Mouse (Mus musculus) limb, embryonic 15.5 days (tissue): ENCODE data around the gene Amer2. TPM values are rescaled to one million over a fixed set of nuclear protein-coding genes. Genes with fewer than 3 reads are reported as not detected.
"Not testable (repeated sequence)": the region's sequence is repeated elsewhere in the genome, so short reads cannot be mapped to it uniquely, and the experiment has no call there.

Source experiments
- ATAC-seq: fragments of 200-750 bp; cut with Nextera tagmentation; 2 replicates; pipeline ENCODE4 v1.8.0; 2017; ENCODE audit warnings: low read depth, moderate TSS enrichment; ENCODE audit not compliant: insufficient number of reproducible peaks, low FRiP score, low TSS enrichment
- H3K27ac ChIP-seq: fragments of 300-500 bp; sonication (generic); 2 replicates; pipeline ENCODE4 v1.5.1; 2015; ENCODE audit warnings: moderate library complexity, mild to moderate bottlenecking, inconsistent platforms
- H3K27me3 ChIP-seq: fragments of 300-500 bp; sonication (generic); 2 replicates; pipeline ENCODE4 v1.6.1; 2015; ENCODE audit warnings: inconsistent platforms
- H3K36me3 ChIP-seq: fragments of 300-500 bp; sonication (generic); 2 replicates; pipeline ENCODE4 v1.6.1; 2015; ENCODE audit warnings: inconsistent platforms
- H3K4me1 ChIP-seq: fragments of 300-500 bp; sonication (generic); 2 replicates; pipeline ENCODE4 v1.6.1; 2015; ENCODE audit warnings: inconsistent platforms
- H3K4me2 ChIP-seq: fragments of 300-500 bp; sonication (generic); 2 replicates; pipeline ENCODE4 v1.6.1; 2015; ENCODE audit warnings: mild to moderate bottlenecking, inconsistent platforms
- H3K4me3 ChIP-seq: fragments of 300-500 bp; sonication (generic); 2 replicates; pipeline ENCODE4 v1.5.1; 2015; ENCODE audit warnings: mild to moderate bottlenecking, inconsistent platforms
- H3K9ac ChIP-seq: fragments of 300-500 bp; sonication (generic); 2 replicates; pipeline ENCODE4 v1.6.1; 2015; ENCODE audit warnings: inconsistent platforms
- H3K9me3 ChIP-seq: fragments of 300-500 bp; sonication (generic); 2 replicates; pipeline ENCODE4 v1.6.1; 2016; ENCODE audit warnings: inconsistent platforms
- WGBS: fragments of 180-500 bp; shearing (Covaris S2); methylation state at CpG from one replicate; pipeline ENCODE4 v1.1.7; 2015; 5-methylcytosine and 5-hydroxymethylcytosine counted together
- polyA plus RNA-seq: library from polyadenylated mRNA; unstranded; fragments of >200 nt; fragmentation: Nextera tagmentation; extraction: Ambion mirVana; gene quantifications from 2 replicates; pipeline ENCODE4 v1.2.1, GENCODE M21; 2015

Gene Amer2
- 0.71 and 1.2 TPM in 2 replicates for polyA plus RNA-seq

GRCm38 (mm10) chr14:60372821-60373309 is at the start of gene Amer2:
TSS of gene Amer2 (plus strand) at chr14:60373259.
- H3K36me3 ChIP-seq = no peaks in the 10 kb centered on the region
- H3K9me3 ChIP-seq = no peaks in the 10 kb centered on the region
- H3K27ac ChIP-seq = no peak within 1 kb of the TSS
- no peak within 1 kb of the TSS for H3K4me2 ChIP-seq
- no peak within 1 kb of the TSS for H3K9ac ChIP-seq
- peaks cover 14% of the 10 kb centered on the region for H3K27me3 ChIP-seq
- peaks cover 4% of the 10 kb centered on the region for H3K4me1 ChIP-seq
- WGBS = 47% methylated on average over 1 of the region's 1 CpGs
- H3K4me3 ChIP-seq = no peak within 1 kb of the TSS
- no peak for ATAC-seq

GRCm38 (mm10) chr14:60340001-60340400 is 33.1 kb upstream of the Amer2 start:
- H3K4me3 ChIP-seq, H3K9me3 ChIP-seq, H3K27me3 ChIP-seq, H3K27ac ChIP-seq, H3K9ac ChIP-seq, H3K4me2 ChIP-seq, ATAC-seq, H3K4me1 ChIP-seq, H3K36me3 ChIP-seq: not testable (repeated sequence)
- WGBS = 51% methylated on average over 5 of the region's 5 CpGs

GRCm38 (mm10) chr14:60340570-60340969 is 32.5 kb upstream of the Amer2 start:
- Histone ChIP-seq H3K9ac (no peak overlapping the region), H3K4me2 (no peak overlapping the region), H3K27me3 (no peaks in the 10 kb centered on the region), H3K4me3 (no peak overlapping the region), H3K9me3 (no peaks in the 10 kb centered on the region), H3K27ac (no peak overlapping the region), H3K36me3 (no peaks in the 10 kb centered on the region), H3K4me1 (no peaks in the 10 kb centered on the region)
- WGBS = 79% methylated on average over 4 of the region's 4 CpGs
- ATAC-seq = no peak

GRCm38 (mm10) chr14:60345326-60345876 is 27.7 kb upstream of the Amer2 start:
- Histone ChIP-seq H3K27me3 (no peaks in the 10 kb centered on the region), H3K4me2 (no peak overlapping the region), H3K9ac (no peak overlapping the region), H3K4me3 (no peak overlapping the region), H3K27ac (no peak overlapping the region), H3K9me3 (no peaks in the 10 kb centered on the region), H3K4me1 (no peaks in the 10 kb centered on the region), H3K36me3 (no peaks in the 10 kb centered on the region)
- no peak for ATAC-seq
- WGBS = 91% methylated on average over 6 of the region's 6 CpGs

GRCm38 (mm10) chr14:60358347-60358746 is 14.7 kb upstream of the Amer2 start:
- 82% methylated on average over 5 of the region's 5 CpGs for WGBS
- no peaks in the 10 kb centered on the region for H3K27me3 ChIP-seq
- ATAC-seq = no peak
- H3K36me3 ChIP-seq = no peaks in the 10 kb centered on the region
- H3K9me3 ChIP-seq = no peaks in the 10 kb centered on the region
- H3K9ac ChIP-seq = no peak overlapping the region
- no peak overlapping the region for H3K4me3 ChIP-seq
- no peak overlapping the region for H3K4me2 ChIP-seq
- H3K4me1 ChIP-seq = no peaks in the 10 kb centered on the region
- no peak overlapping the region for H3K27ac ChIP-seq

- H3K27ac ChIP-seq = no peak overlapping the region
- no peak for ATAC-seq
- no peak overlapping the region for H3K4me2 ChIP-seq
- no peaks in the 10 kb centered on the region for H3K9me3 ChIP-seq
- no peaks in the 10 kb centered on the region for H3K36me3 ChIP-seq
- H3K4me3 ChIP-seq = no peak overlapping the region
- WGBS = 34% methylated on average over 9 of the region's 9 CpGs
- no peak overlapping the region for H3K9ac ChIP-seq
- H3K27me3 ChIP-seq = no peaks in the 10 kb centered on the region
- H3K4me1 ChIP-seq = no peaks in the 10 kb centered on the region
Measured at GRCm38 (mm10) chr14:60361380-60362212, 11.5 kb upstream of the Amer2 start.

- Histone ChIP-seq H3K4me2 (no peak overlapping the region), H3K9me3 (no peaks in the 10 kb centered on the region), H3K27me3 (no peaks in the 10 kb centered on the region), H3K27ac (no peak overlapping the region), H3K4me3 (no peak overlapping the region), H3K36me3 (no peaks in the 10 kb centered on the region), H3K4me1 (no peaks in the 10 kb centered on the region), H3K9ac (no peak overlapping the region)
- WGBS = 48% methylated on average over 1 of the region's 1 CpGs
- ATAC-seq = no peak
Measured at GRCm38 (mm10) chr14:60366729-60367128, 6.3 kb upstream of the Amer2 start.

- H3K4me2 ChIP-seq = no peak overlapping the region
- H3K9me3 ChIP-seq = no peaks in the 10 kb centered on the region
- H3K4me1 ChIP-seq = no peaks in the 10 kb centered on the region
- no peak overlapping the region for H3K27ac ChIP-seq
- H3K9ac ChIP-seq = no peak overlapping the region
- no peak overlapping the region for H3K4me3 ChIP-seq
- H3K27me3 ChIP-seq = no peaks in the 10 kb centered on the region
- H3K36me3 ChIP-seq = no peaks in the 10 kb centered on the region
- no peak for ATAC-seq
- WGBS = 40% methylated on average over 9 of the region's 9 CpGs
Measured at GRCm38 (mm10) chr14:60368769-60369666, 4.0 kb upstream of the Amer2 start.

- H3K27ac ChIP-seq = no peak overlapping the region
- 55% methylated on average over 5 of the region's 5 CpGs for WGBS
- H3K27me3 ChIP-seq = no peaks in the 10 kb centered on the region
- H3K4me3 ChIP-seq = no peak overlapping the region
- H3K9me3 ChIP-seq = no peaks in the 10 kb centered on the region
- H3K4me1 ChIP-seq = no peaks in the 10 kb centered on the region
- no peak for ATAC-seq
- no peak overlapping the region for H3K4me2 ChIP-seq
- no peak overlapping the region for H3K9ac ChIP-seq
- H3K36me3 ChIP-seq = no peaks in the 10 kb centered on the region
Measured at GRCm38 (mm10) chr14:60369667-60370315, 3.3 kb upstream of the Amer2 start.

GRCm38 (mm10) chr14:60377107-60377506 is 4.0 kb downstream of the Amer2 start:
- H3K9ac ChIP-seq = no peak overlapping the region
- no peak for ATAC-seq
- H3K4me3 ChIP-seq = no peak overlapping the region
- H3K4me1 ChIP-seq = peaks cover 18% of the 10 kb centered on the region
- 75% methylated on average over 2 of the region's 2 CpGs for WGBS
- H3K27ac ChIP-seq = no peak overlapping the region
- no peaks in the 10 kb centered on the region for H3K36me3 ChIP-seq
- H3K9me3 ChIP-seq = no peaks in the 10 kb centered on the region
- no peak overlapping the region for H3K4me2 ChIP-seq
- peaks cover 38% of the 10 kb centered on the region for H3K27me3 ChIP-seq

- 25% methylated on average over 10 of the region's 10 CpGs for WGBS
- Histone ChIP-seq H3K27me3 (peaks cover 38% of the 10 kb centered on the region), H3K36me3 (no peaks in the 10 kb centered on the region), H3K9ac (no peak overlapping the region), H3K27ac (no peak overlapping the region), H3K9me3 (no peaks in the 10 kb centered on the region), H3K4me2 (peak overlapping the region; percentile 97), H3K4me1 (peaks cover 18% of the 10 kb centered on the region), H3K4me3 (peak overlapping the region; percentile 56)
- ATAC-seq = no peak
Measured at GRCm38 (mm10) chr14:60377546-60377945, 4.5 kb downstream of the Amer2 start.
